Mouse (Mus musculus) liver, postnatal 0 days (tissue): ENCODE results near the gene Atp4a. TPM values are rescaled to one million over a fixed set of nuclear protein-coding genes. Genes with fewer than 3 reads are reported as not detected.

Experiments used
- ATAC-seq: fragments of 200-750 bp; cut with Nextera tagmentation; 2 replicates; pipeline ENCODE4 v1.8.0; 2017; ENCODE audit warnings: mild to moderate bottlenecking, moderate library complexity
- DNase-seq: peaks from one replicate; pipeline ENCODE4 v3.0.0-alpha.2; 2016
- H3K27ac ChIP-seq: fragments of 300-500 bp; sonication (generic); 2 replicates; pipeline ENCODE4 v1.5.1; 2014; ENCODE audit warnings: antibody characterized with exemption, moderate library complexity, mild to moderate bottlenecking, low read depth
- H3K27me3 ChIP-seq: fragments of 300-500 bp; sonication (generic); 2 replicates; pipeline ENCODE4 v1.6.1; 2014; ENCODE audit warnings: low read length, control low read depth, mixed read lengths; ENCODE audit not compliant: insufficient read depth
- H3K36me3 ChIP-seq: fragments of 300-500 bp; sonication (generic); replicated peaks from 2 replicates; pipeline ENCODE4 v1.6.1; 2014; ENCODE audit warnings: mild to moderate bottlenecking, control low read depth, low read length, moderate library complexity, mixed read lengths; ENCODE audit not compliant: insufficient read depth
- H3K4me1 ChIP-seq: fragments of 300-500 bp; sonication (generic); 2 replicates; pipeline ENCODE4 v1.6.1; 2014; ENCODE audit warnings: antibody characterized with exemption, mild to moderate bottlenecking, control low read depth; ENCODE audit not compliant: insufficient read depth
- H3K4me2 ChIP-seq: fragments of 300-500 bp; sonication (generic); 2 replicates; pipeline ENCODE4 v1.6.1; 2014; ENCODE audit warnings: low read depth, mild to moderate bottlenecking, low read length, moderate library complexity, mixed read lengths
- H3K4me3 ChIP-seq: fragments of 300-500 bp; sonication (generic); 2 replicates; pipeline ENCODE4 v1.5.1; 2014; ENCODE audit warnings: low read depth, low read length
- H3K9ac ChIP-seq: fragments of 300-500 bp; sonication (generic); replicated peaks from 2 replicates; pipeline ENCODE4 v1.6.1; 2014; ENCODE audit warnings: mild to moderate bottlenecking, moderate library complexity
- H3K9me3 ChIP-seq: fragments of 300-500 bp; sonication (generic); 2 replicates; pipeline ENCODE4 v1.6.1; 2016; ENCODE audit warnings: mild to moderate bottlenecking, control low read depth, low read length, mixed read lengths
- CTCF ChIP-seq: sonication (generic); IDR thresholded peaks from 2 replicates; pipeline ENCODE4 v1.5.1; 2016; ENCODE audit warnings: antibody characterized with exemption, low read depth
- EP300 ChIP-seq: IDR thresholded peaks from 2 replicates; pipeline ENCODE4 v1.6.1; 2016; ENCODE audit warnings: antibody characterized with exemption, low read depth, mild to moderate bottlenecking
- WGBS: fragments of 180-500 bp; shearing (Covaris S2); extraction: QIAGEN DNeasy Blood & Tissue Kit; methylation state at CpG from one replicate; pipeline ENCODE4 v1.1.7; 2014; ENCODE audit not compliant: insufficient replicate concordance; 5-methylcytosine and 5-hydroxymethylcytosine counted together
- polyA plus RNA-seq: library from polyadenylated mRNA; unstranded; fragments of >200 nt; fragmentation: Nextera tagmentation; extraction: Ambion mirVana; gene quantifications from 2 replicates; pipeline ENCODE4 v1.2.1, GENCODE M21; 2015

Atp4a gene
- polyA plus RNA-seq, 1 experiment from 2014 or later: 1.1 TPM

DNA sequence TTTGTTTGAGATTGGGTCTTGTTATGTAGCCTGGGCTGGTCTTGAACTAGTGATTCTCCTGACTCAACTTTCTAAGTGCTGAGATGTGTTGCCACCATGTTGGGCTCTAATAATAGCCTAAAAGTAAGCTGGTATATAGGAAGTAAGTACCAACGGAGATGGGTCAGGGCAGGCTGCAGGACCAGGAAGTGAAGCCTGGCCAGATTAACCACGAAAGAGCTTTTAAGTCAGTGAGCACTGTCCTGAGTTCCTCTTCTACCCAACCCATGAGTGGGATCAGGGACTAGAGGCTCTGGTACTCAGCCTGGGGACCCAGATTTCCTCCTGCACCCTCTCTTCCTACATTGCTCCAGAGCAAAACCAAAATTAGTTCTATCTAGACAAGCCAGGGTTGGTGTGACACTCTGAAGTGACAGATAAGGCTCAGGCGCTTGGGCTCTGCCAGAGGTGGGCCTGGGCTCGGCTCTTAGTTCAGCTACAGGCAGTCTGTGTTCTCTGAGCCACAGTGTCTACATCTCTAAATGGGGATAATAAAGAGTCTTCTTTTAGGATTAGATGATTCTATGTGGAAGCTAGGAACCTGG is 49.9 kb downstream of the Atp4a start:
- Histone ChIP-seq H3K4me2 (no peak overlapping the region), H3K9me3 (no peaks in the 10 kb centered on the region), H3K27ac (no peak overlapping the region), H3K36me3 (no peaks in the 10 kb centered on the region), H3K4me1 (no peaks in the 10 kb centered on the region; the same call in 1 of the 2 replicates), H3K27me3 (no peaks in the 10 kb centered on the region), H3K4me3 (no peak overlapping the region), H3K9ac (no peak overlapping the region)
- TF ChIP-seq EP300 (no peak), CTCF (no peak)
- 24% methylated on average over 4 of the region's 4 CpGs for WGBS
- DNase-seq: no peak
- ATAC-seq: no peak

DNA sequence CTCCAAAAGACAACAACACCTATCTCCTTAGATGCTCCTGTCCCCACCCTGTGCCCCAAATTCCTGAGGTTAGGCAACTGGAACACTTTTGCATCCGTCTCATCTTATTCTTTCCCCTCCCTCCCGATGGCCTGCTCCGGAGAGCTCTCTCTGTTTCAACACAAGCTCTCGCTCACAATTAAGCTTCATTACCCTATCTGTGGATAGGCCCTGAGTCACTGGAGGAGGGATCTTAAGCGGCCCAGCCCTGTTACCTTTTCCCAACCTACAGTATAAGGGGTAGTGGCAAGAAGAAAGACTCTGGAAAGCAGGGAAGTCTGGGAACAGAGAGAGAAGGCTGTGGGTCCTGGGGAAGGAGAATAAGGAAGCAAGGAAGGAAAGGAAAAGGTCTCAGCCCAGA is 51.4 kb downstream of the Atp4a start, which contains the start of gene Dmkn:
Gene Dmkn, plus strand, starts transcription at position 301 of the 400 bp plus-strand sequence.
- WGBS: 51% methylated on average over 5 of the region's 5 CpGs
- Histone ChIP-seq H3K4me1 (no peaks in the 10 kb centered on the region; the same call in 1 of the 2 replicates), H3K4me3 (no peak within 1 kb of the TSS), H3K9ac (no peak within 1 kb of the TSS), H3K36me3 (no peaks in the 10 kb centered on the region), H3K9me3 (no peaks in the 10 kb centered on the region), H3K4me2 (no peak within 1 kb of the TSS), H3K27me3 (no peaks in the 10 kb centered on the region), H3K27ac (no peak within 1 kb of the TSS)
- TF ChIP-seq CTCF (no peak), EP300 (no peak)
- DNase-seq: no peak
- ATAC-seq: no peak

DNA sequence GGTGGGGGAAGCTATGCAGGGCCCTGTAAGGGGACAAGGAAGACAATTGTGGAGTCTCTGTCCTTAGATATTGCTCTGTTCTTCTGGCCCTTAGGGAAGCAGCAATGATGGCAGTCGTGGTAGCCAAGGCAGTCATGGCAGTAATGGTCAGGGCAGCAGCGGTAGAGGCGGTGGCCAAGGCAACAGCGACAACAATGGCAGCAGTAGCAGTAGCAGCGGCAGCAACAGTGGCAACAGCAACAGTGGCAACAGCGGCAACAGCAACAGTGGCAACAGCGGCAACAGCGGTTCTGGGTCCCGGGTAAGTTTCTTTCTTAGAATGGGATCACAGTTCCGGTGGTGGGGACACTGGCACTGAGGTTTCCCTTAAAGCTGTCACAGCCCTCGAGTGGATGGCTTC is 53.2 kb downstream of the Atp4a start:
- TF ChIP-seq EP300: no peak
- no peak for TF ChIP-seq CTCF
- H3K9me3 ChIP-seq: no peaks in the 10 kb centered on the region
- DNase-seq: no peak
- ATAC-seq: no peak
- no peak overlapping the region for H3K27ac ChIP-seq
- H3K4me2 ChIP-seq: no peak overlapping the region
- no peaks in the 10 kb centered on the region for H3K36me3 ChIP-seq
- no peaks in the 10 kb centered on the region for H3K27me3 ChIP-seq
- WGBS: 47% methylated on average over 11 of the region's 11 CpGs
- no peak overlapping the region for H3K4me3 ChIP-seq
- H3K4me1 ChIP-seq: no peaks in the 10 kb centered on the region; the same call in 1 of the 2 replicates
- H3K9ac ChIP-seq: no peak overlapping the region

GRCm38 (mm10) chr7:30766408-30766807 is 54.4 kb downstream of the Atp4a start:
- H3K9me3 ChIP-seq: no peaks in the 10 kb centered on the region
- ATAC-seq (no peak), DNase-seq (no peak)
- H3K36me3 ChIP-seq: no peaks in the 10 kb centered on the region
- no peaks in the 10 kb centered on the region; the same call in 1 of the 2 replicates for H3K4me1 ChIP-seq
- H3K4me2 ChIP-seq: no peak overlapping the region
- no peaks in the 10 kb centered on the region for H3K27me3 ChIP-seq
- WGBS: 79% methylated on average over 4 of the region's 4 CpGs
- H3K4me3 ChIP-seq: no peak overlapping the region
- TF ChIP-seq EP300 (no peak), CTCF (no peak)
- no peak overlapping the region for H3K9ac ChIP-seq
- H3K27ac ChIP-seq: no peak overlapping the region

- 37% methylated on average over 9 of the region's 9 CpGs for WGBS
- Histone ChIP-seq H3K27ac (no peak overlapping the region), H3K4me3 (no peak overlapping the region), H3K9ac (no peak overlapping the region), H3K27me3 (no peaks in the 10 kb centered on the region), H3K36me3 (no peaks in the 10 kb centered on the region), H3K4me2 (no peak overlapping the region), H3K4me1 (no peaks in the 10 kb centered on the region), H3K9me3 (no peaks in the 10 kb centered on the region)
- ATAC-seq (no peak), DNase-seq (no peak)
- no peak for TF ChIP-seq CTCF
- no peak for TF ChIP-seq EP300
Measured at GRCm38 (mm10) chr7:30769236-30769635, 57.2 kb downstream of the Atp4a start.

Other genes starting within 250 kb of the Atp4a start
- gene Prodh2, start 218.6 kb upstream of the Atp4a start, polyA plus RNA-seq: 203 and 205 TPM in 2 replicates
- 1.0 and 1.1 TPM in 2 replicates for gene Arhgap33, start 177.1 kb upstream of the Atp4a start, polyA plus RNA-seq
- 4.9 and 6.6 TPM in 2 replicates for gene Hspb6, start 160.0 kb upstream of the Atp4a start, polyA plus RNA-seq
- 0.53 and 1.1 TPM in 2 replicates for gene Proser3, start 159.9 kb upstream of the Atp4a start, polyA plus RNA-seq
- 16.0 and 18.9 TPM in 2 replicates for gene Lin37, start 152.4 kb upstream of the Atp4a start, polyA plus RNA-seq
- 34.4 and 34.8 TPM in 2 replicates for gene U2af1l4, start 148.9 kb upstream of the Atp4a start, polyA plus RNA-seq
- 1.5 and 1.8 TPM in 2 replicates for gene Gm49396, start 148.9 kb upstream of the Atp4a start, polyA plus RNA-seq
- gene Psenen, start 148.6 kb upstream of the Atp4a start, polyA plus RNA-seq: 85.3 and 94.5 TPM in 2 replicates
- gene Igflr1, start 146.8 kb upstream of the Atp4a start, polyA plus RNA-seq: 0.52 and 1.2 TPM in 2 replicates
- gene Kmt2b, start 123.5 kb upstream of the Atp4a start, polyA plus RNA-seq: 1.9 and 3.1 TPM in 2 replicates
- 0.53 and 1.2 TPM in 2 replicates for gene Zbtb32, start 113.3 kb upstream of the Atp4a start, polyA plus RNA-seq
- 0.07 and 0.14 TPM in 2 replicates for gene Upk1a, start 99.4 kb upstream of the Atp4a start, polyA plus RNA-seq
- 995 and 998 TPM in 2 replicates for gene Cox6b1, start 86.1 kb upstream of the Atp4a start, polyA plus RNA-seq
- gene Etv2, start 76.4 kb upstream of the Atp4a start, polyA plus RNA-seq: not detected in 2 replicates
- gene Rbm42, start 61.9 kb upstream of the Atp4a start, polyA plus RNA-seq: 41.8 and 43.3 TPM in 2 replicates
- 11.4 and 13.0 TPM in 2 replicates for gene Haus5, start 47.2 kb upstream of the Atp4a start, polyA plus RNA-seq
- gene Pmis2, start 40.6 kb upstream of the Atp4a start, polyA plus RNA-seq: not detected in 2 replicates
- gene 2200002J24Rik, start 13.3 kb upstream of the Atp4a start, polyA plus RNA-seq: 0.53 and 1.4 TPM in 2 replicates
- gene Tmem147, start 17.3 kb downstream of the Atp4a start, polyA plus RNA-seq: 153 and 158 TPM in 2 replicates
- gene Gapdhs, start 31.5 kb downstream of the Atp4a start, polyA plus RNA-seq: 0.12 TPM in 1 of 2 replicates, not detected in the other
- 0.69 and 0.77 TPM in 2 replicates for gene Sbsn, start 39.3 kb downstream of the Atp4a start, polyA plus RNA-seq
- 1.5 and 1.8 TPM in 2 replicates for gene Dmkn, start 51.5 kb downstream of the Atp4a start, polyA plus RNA-seq
- gene Krtdap, start 75.7 kb downstream of the Atp4a start, polyA plus RNA-seq: not detected in 2 replicates
- 1.6 and 2.1 TPM in 2 replicates for gene Ffar2, start 111.6 kb downstream of the Atp4a start, polyA plus RNA-seq
- gene Ffar3, start 144.0 kb downstream of the Atp4a start, polyA plus RNA-seq: not detected in 2 replicates
- 0.06 TPM in 1 of 2 replicates, not detected in the other for gene Ffar1, start 149.4 kb downstream of the Atp4a start, polyA plus RNA-seq
- 1.5 and 2.2 TPM in 2 replicates for gene Cd22, start 168.1 kb downstream of the Atp4a start, polyA plus RNA-seq
- gene Mag, start 202.7 kb downstream of the Atp4a start, polyA plus RNA-seq: 0.47 and 0.51 TPM in 2 replicates
- gene Hamp2, start 212.5 kb downstream of the Atp4a start, polyA plus RNA-seq: 0.49 TPM in 1 of 2 replicates, not detected in the other
- gene Hamp, start 231.8 kb downstream of the Atp4a start, polyA plus RNA-seq: 142 and 248 TPM in 2 replicates
- gene Usf2, start 244.6 kb downstream of the Atp4a start, polyA plus RNA-seq: 11.6 and 12.0 TPM in 2 replicates